Mouse (Mus musculus): ENCODE measurements around the gene Irgm2. TPM values are rescaled to one million over a fixed set of nuclear protein-coding genes. Genes with fewer than 3 reads are reported as not detected.
A peak's percentile ranks its signal among the peaks of the same experiment; 100 is the strongest.

The Irgm2 gene
- total RNA-seq, 1 experiment, result 0.54 TPM

DNA sequence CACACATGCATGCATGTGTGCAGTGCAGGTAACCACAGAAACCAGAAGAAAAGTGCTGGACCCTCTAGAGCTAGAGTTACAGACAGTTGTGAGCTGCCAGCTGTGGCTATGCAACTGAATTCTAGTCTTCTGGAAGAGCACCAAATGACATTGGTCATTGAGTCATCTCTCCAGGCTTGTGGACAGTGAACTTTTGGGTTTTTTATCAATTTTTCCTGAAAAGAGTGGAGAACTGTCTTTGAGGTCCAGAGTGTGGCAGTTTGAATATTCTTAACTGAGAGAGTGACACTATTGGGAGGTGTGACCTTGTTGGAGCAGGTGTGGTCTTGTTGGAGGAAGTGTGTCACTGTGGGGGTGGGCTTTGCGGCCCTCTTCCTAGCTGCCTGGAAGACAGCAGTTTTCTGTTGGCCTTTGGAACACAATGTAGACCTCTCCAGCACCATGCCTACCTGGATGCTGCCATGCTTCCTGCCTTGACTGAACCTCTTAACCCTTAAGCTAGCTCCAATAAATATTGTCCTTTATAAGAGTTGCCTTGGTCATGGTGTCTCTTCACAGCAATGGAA lies 11.0 kb downstream of the Irgm2 start:
- Histone ChIP-seq H3K4me3 (ENCODE audit: insufficient read depth in 1 of 2, low read depth in 1 of 2, low read length in 2 of 2, poor library complexity in 1 of 2, severe bottlenecking in 1 of 2) (no peak overlapping the region), H3K36me3 (ENCODE audit: control insufficient read depth, insufficient read depth, low read length, poor library complexity, severe bottlenecking) (no peaks in the 10 kb centered on the region), H3K9me3 (ENCODE audit: control insufficient read depth, insufficient read depth, low read depth, low read length) (no peaks in the 10 kb centered on the region), H3K4me1 (ENCODE audit: control insufficient read depth in 2 of 2, insufficient read depth in 2 of 2, low read length in 2 of 2, poor library complexity in 1 of 2) (peaks cover 0 to 16% of the 10 kb centered on the region in 2 experiments; a peak in 2 of 4 replicates), H3K9ac (ENCODE audit: insufficient read depth, low read depth, low read length, poor library complexity, severe bottlenecking) (no peak overlapping the region), H3K27ac (ENCODE audit: insufficient read depth, low read depth, low read length, poor library complexity, severe bottlenecking) (no peak overlapping the region)
- no peak for DNase-seq (ENCODE audit: low read depth, low spot score)
- in situ Hi-C loops (cut with MboI; ENCODE audit: low sequenced_read_pairs in 2 of 2, unreplicated experiment in 2 of 2), result no loop called here
- no peak for TF ChIP-seq MAFK (IDR thresholded peaks at IDR 0.05; ENCODE audit: insufficient read depth, low read depth, low read length)

DNA sequence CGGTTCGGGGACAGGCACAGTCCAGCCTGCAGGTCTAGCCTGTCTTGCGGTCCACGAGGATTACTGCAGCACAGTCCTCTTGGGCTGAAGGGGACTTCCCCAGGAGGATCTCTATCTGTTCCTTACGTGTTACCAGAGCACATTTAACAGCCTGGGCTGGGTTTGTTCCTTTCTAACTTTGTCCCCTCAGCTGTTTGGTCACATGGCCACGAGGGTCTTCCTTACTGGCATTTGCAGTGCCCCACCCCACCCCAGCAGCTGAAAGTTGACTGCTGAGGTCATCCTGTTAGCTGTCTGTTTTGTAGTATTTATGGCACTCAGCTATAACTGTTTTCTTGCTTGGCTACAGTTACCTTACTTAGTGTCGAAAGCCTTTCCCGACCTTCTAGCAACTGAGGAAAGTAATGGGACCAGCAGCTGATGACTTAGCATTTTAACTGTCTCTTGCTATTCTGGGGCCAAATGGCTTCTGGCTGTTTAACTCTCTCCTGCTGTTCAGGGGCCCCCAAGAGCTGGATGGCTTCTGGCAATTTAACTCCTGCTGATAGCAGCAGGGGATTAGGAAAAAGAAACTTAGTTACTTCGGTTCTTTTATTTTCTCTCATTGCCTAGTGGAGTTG lies 11.8 kb downstream of the Irgm2 start:
- no peak for DNase-seq (ENCODE audit: low read depth, low spot score)
- H3K4me1 ChIP-seq (ENCODE audit: control insufficient read depth in 2 of 2, insufficient read depth in 2 of 2, low read length in 2 of 2, poor library complexity in 1 of 2), result peaks cover 0 to 16% of the 10 kb centered on the region in 2 experiments; a peak in 2 of 4 replicates
- 0 out of 2 replicates have a peak, but pooled peaks have one; percentile 75 for TF ChIP-seq MAFK (IDR thresholded peaks at IDR 0.05; ENCODE audit: insufficient read depth, low read depth, low read length)
- TF ChIP-seq HCFC1 (IDR thresholded peaks at IDR 0.05; ENCODE audit: borderline replicate concordance, insufficient read depth, low read length), result no peak
- TF ChIP-seq CHD2 (IDR thresholded peaks at IDR 0.05; ENCODE audit: low read depth, low read length), result no peak
- TF ChIP-seq ZNF384 (IDR thresholded peaks at IDR 0.05; ENCODE audit: low read depth, low read length), result no peak
- no peak for TF ChIP-seq ZC3H11A (IDR thresholded peaks at IDR 0.05; ENCODE audit: borderline replicate concordance, low read depth, low read length)
- no peaks in the 10 kb centered on the region for H3K9me3 ChIP-seq (ENCODE audit: control insufficient read depth, insufficient read depth, low read depth, low read length)
- no peak overlapping the region for H3K4me3 ChIP-seq (ENCODE audit: insufficient read depth in 1 of 2, low read depth in 1 of 2, low read length in 2 of 2, poor library complexity in 1 of 2, severe bottlenecking in 1 of 2)
- no peak overlapping the region for H3K9ac ChIP-seq (ENCODE audit: insufficient read depth, low read depth, low read length, poor library complexity, severe bottlenecking)
- no peak overlapping the region; the same call in 1 of the 2 replicates for H3K27ac ChIP-seq (ENCODE audit: insufficient read depth, low read depth, low read length, poor library complexity, severe bottlenecking)
- H3K36me3 ChIP-seq (ENCODE audit: control insufficient read depth, insufficient read depth, low read length, poor library complexity, severe bottlenecking), result no peaks in the 10 kb centered on the region
- in situ Hi-C loops (cut with MboI; ENCODE audit: low sequenced_read_pairs in 2 of 2, unreplicated experiment in 2 of 2), result no loop called here

DNA sequence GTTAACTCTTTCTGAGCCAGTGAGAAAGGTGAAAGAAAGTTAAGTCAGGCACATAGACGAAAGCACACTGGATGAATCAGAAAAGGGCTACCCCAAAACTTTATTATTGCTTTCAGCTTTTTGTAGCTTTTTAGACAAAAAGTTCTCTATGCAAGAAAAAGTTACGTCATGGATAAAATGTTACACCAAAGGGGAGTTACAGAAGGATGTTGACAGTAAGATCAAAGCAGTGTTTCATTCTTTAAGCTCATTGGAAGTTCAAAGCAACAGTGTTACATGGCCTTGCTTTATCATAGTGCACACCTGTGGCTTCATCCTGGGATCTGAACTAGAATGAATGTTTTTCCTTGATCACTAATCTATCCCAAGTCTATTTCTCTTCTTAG lies 12.3 kb downstream of the Irgm2 start:
- no peaks in the 10 kb centered on the region for H3K9me3 ChIP-seq (ENCODE audit: control insufficient read depth, insufficient read depth, low read depth, low read length)
- H3K9ac ChIP-seq (ENCODE audit: insufficient read depth, low read depth, low read length, poor library complexity, severe bottlenecking), result no peak overlapping the region
- peaks cover 0 to 16% of the 10 kb centered on the region in 2 experiments; a peak in 2 of 4 replicates for H3K4me1 ChIP-seq (ENCODE audit: control insufficient read depth in 2 of 2, insufficient read depth in 2 of 2, low read length in 2 of 2, poor library complexity in 1 of 2)
- TF ChIP-seq ZNF384 (IDR thresholded peaks at IDR 0.05; ENCODE audit: low read depth, low read length), result no peak
- no peak for TF ChIP-seq CHD2 (IDR thresholded peaks at IDR 0.05; ENCODE audit: low read depth, low read length)
- no peak for TF ChIP-seq ZC3H11A (IDR thresholded peaks at IDR 0.05; ENCODE audit: borderline replicate concordance, low read depth, low read length)
- TF ChIP-seq MAFK (IDR thresholded peaks at IDR 0.05; ENCODE audit: insufficient read depth, low read depth, low read length), result no peak
- TF ChIP-seq HCFC1 (IDR thresholded peaks at IDR 0.05; ENCODE audit: borderline replicate concordance, insufficient read depth, low read length), result no peak
- H3K27ac ChIP-seq (ENCODE audit: insufficient read depth, low read depth, low read length, poor library complexity, severe bottlenecking), result no peak overlapping the region
- no peak for DNase-seq (ENCODE audit: low read depth, low spot score)
- no peak overlapping the region for H3K4me3 ChIP-seq (ENCODE audit: insufficient read depth in 1 of 2, low read depth in 1 of 2, low read length in 2 of 2, poor library complexity in 1 of 2, severe bottlenecking in 1 of 2)
- in situ Hi-C loops (cut with MboI; ENCODE audit: low sequenced_read_pairs in 2 of 2, unreplicated experiment in 2 of 2), result no loop called here
- no peaks in the 10 kb centered on the region for H3K36me3 ChIP-seq (ENCODE audit: control insufficient read depth, insufficient read depth, low read length, poor library complexity, severe bottlenecking)

DNA sequence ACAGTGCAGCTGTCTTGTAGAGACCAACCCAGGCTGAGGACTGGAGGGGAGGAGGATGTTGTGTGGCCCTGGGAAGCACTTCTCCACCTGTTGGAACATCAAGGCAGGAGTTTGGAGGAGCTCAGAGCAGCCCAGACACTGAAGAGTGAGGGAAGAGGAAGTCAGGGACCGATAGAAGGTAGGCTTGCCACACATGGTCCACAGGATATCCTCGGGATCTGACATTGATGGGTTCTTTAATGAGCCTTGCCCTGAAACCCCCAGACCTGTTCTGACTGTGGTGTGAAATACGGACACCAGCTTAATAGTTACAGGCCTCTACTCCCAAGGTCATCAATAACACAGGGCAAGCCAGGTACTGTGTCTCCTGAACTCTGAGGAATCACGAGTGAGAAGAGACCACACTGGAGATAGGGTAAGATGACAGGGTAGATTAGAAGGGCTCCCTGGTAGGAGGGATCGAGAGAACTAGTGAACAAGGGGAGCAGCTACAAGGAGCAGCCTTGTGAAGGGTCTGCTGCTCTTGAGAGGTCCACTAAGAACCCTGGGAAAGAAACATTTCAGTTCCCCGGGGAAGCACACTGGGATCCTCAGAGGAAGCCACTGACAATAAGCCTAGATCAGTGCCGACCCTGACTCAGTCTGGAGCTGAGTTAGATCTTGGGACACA lies 14.4 kb downstream of the Irgm2 start:
- no peaks in the 10 kb centered on the region for H3K9me3 ChIP-seq (ENCODE audit: control insufficient read depth, insufficient read depth, low read depth, low read length)
- no peaks in the 10 kb centered on the region for H3K36me3 ChIP-seq (ENCODE audit: control insufficient read depth, insufficient read depth, low read length, poor library complexity, severe bottlenecking)
- in situ Hi-C loops (cut with MboI; ENCODE audit: low sequenced_read_pairs in 2 of 2, unreplicated experiment in 2 of 2), result no loop called here
- H3K4me3 ChIP-seq (ENCODE audit: insufficient read depth in 1 of 2, low read depth in 1 of 2, low read length in 2 of 2, poor library complexity in 1 of 2, severe bottlenecking in 1 of 2), result no peak overlapping the region
- TF ChIP-seq ZC3H11A (IDR thresholded peaks at IDR 0.05; ENCODE audit: borderline replicate concordance, low read depth, low read length) (no peak), ZNF384 (IDR thresholded peaks at IDR 0.05; ENCODE audit: low read depth, low read length) (no peak), MAFK (IDR thresholded peaks at IDR 0.05; ENCODE audit: insufficient read depth, low read depth, low read length) (no peak), CHD2 (IDR thresholded peaks at IDR 0.05; ENCODE audit: low read depth, low read length) (no peak), HCFC1 (IDR thresholded peaks at IDR 0.05; ENCODE audit: borderline replicate concordance, insufficient read depth, low read length) (no peak)
- H3K4me1 ChIP-seq (ENCODE audit: control insufficient read depth in 2 of 2, insufficient read depth in 2 of 2, low read length in 2 of 2, poor library complexity in 1 of 2), result peaks cover 0 to 16% of the 10 kb centered on the region in 2 experiments; a peak in 2 of 4 replicates
- DNase-seq (ENCODE audit: low read depth, low spot score), result no peak
- H3K27ac ChIP-seq (ENCODE audit: insufficient read depth, low read depth, low read length, poor library complexity, severe bottlenecking), result no peak overlapping the region
- no peak overlapping the region for H3K9ac ChIP-seq (ENCODE audit: insufficient read depth, low read depth, low read length, poor library complexity, severe bottlenecking)
